Mouse (Mus musculus) left cerebral cortex, postnatal 4 days (tissue): ENCODE data around the gene Cenpi. TPM values are rescaled to one million over a fixed set of nuclear protein-coding genes. Genes with fewer than 3 reads are reported as not detected.
A peak's percentile ranks its signal among the peaks of the same experiment; 100 is the strongest.

Experiments
- DNase-seq: peaks from one replicate; pipeline ENCODE4 v3.0.0-alpha.2; 2022
- intact Hi-C: fragments of 180-260 bp; cut with DNase I; formaldehyde crosslinking; loops from one replicate; pipeline ENCODE4 v1.15.1; 2025
- total RNA-seq, 2 experiments: library from RNA; stranded (reverse); gene quantifications; 2 replicates each; pipeline ENCODE4 v1.2.3; 2021

The Cenpi gene
- total RNA-seq, 2 experiments from 2014 or later: 2.0 to 2.4 TPM

GRCm38 (mm10) chrX:134359336-134359735 is 51.5 kb downstream of the Cenpi start:
- intact Hi-C loops: no loop called here
- DNase-seq: no peak

GRCm38 (mm10) chrX:134362156-134362555 is 54.3 kb downstream of the Cenpi start:
- DNase-seq: no peak
- intact Hi-C loops: no loop called here

GRCm38 (mm10) chrX:134365421-134365820 is 57.5 kb downstream of the Cenpi start:
- no peak for DNase-seq
- intact Hi-C loops: no loop called here

- intact Hi-C loops: no loop called here
- DNase-seq: no peak
Observed at GRCm38 (mm10) chrX:134366547-134366946, 58.7 kb downstream of the Cenpi start.

- no peak for DNase-seq
- intact Hi-C loops: no loop called here
Observed at GRCm38 (mm10) chrX:134371279-134371678, 63.4 kb downstream of the Cenpi start.

GRCm38 (mm10) chrX:134374190-134374589 is 66.3 kb downstream of the Cenpi start:
- DNase-seq: no peak
- intact Hi-C loops: no loop called here

- intact Hi-C loops: no loop called here
- DNase-seq: no peak
Observed at GRCm38 (mm10) chrX:134384896-134385295, 77.0 kb downstream of the Cenpi start.

- DNase-seq: no peak
Observed at GRCm38 (mm10) chrX:134398972-134399371, 91.1 kb downstream of the Cenpi start.

GRCm38 (mm10) chrX:134403863-134404583 is 96.1 kb downstream of the Cenpi start, which contains the start of gene Drp2:
TSS of gene Drp2 (plus strand) at chrX:134404551.
- DNase-seq: peak; percentile 10
- intact Hi-C loops: no loop called here

More at GRCm38 (mm10) chrX:134398972-134399371, 91.1 kb downstream of the Cenpi start:
- intact Hi-C loops: no loop called here

GRCm38 (mm10) chrX:134404584-134404955 is 96.7 kb downstream of the Cenpi start:
- intact Hi-C loops: no loop called here
- DNase-seq: peak; percentile 6

- intact Hi-C loops: no loop called here
- peak; percentile 9 for DNase-seq
Observed at GRCm38 (mm10) chrX:134409354-134409900, 101.5 kb downstream of the Cenpi start.

- no peak for DNase-seq
- intact Hi-C loops: no loop called here
Observed at GRCm38 (mm10) chrX:134412096-134412495, 104.2 kb downstream of the Cenpi start.

Other genes starting within 250 kb of the Cenpi start
- gene Cstf2, start 248.9 kb upstream of the Cenpi start, total RNA-seq: 100 to 1,000 TPM in 1 of 2 experiments, 10 to 100 TPM in 1; 96.9 to 108 TPM
- under 1 TPM; 0.22 to 0.24 TPM for gene Xkrx, start 146.0 kb upstream of the Cenpi start, total RNA-seq
- gene Arl13a, start 120.6 kb upstream of the Cenpi start, total RNA-seq: not detected
- not detected for gene Nox1, start 86.1 kb upstream of the Cenpi start, total RNA-seq
- gene Trmt2b, start 31.1 kb upstream of the Cenpi start, total RNA-seq: 1 to 10 TPM; 2.5 to 4.1 TPM
- 100 to 1,000 TPM; 112 to 117 TPM for gene Tmem35a, start 12.9 kb upstream of the Cenpi start, total RNA-seq
- gene Drp2, start 96.5 kb downstream of the Cenpi start, total RNA-seq: 10 to 100 TPM; 42.3 to 46.7 TPM
- not detected for gene Taf7l, start 168.4 kb downstream of the Cenpi start, total RNA-seq
- gene Timm8a1, start 233.8 kb downstream of the Cenpi start, total RNA-seq: 10 to 100 TPM; 17.4 to 22.7 TPM